Mouse (Mus musculus): ENCODE data around the gene Tmem150a. TPM values are rescaled to one million over a fixed set of nuclear protein-coding genes. Genes with fewer than 3 reads are reported as not detected.

Tmem150a gene
- polyA plus RNA-seq (2014; fragmentation: Nextera tagmentation; extraction: Ambion mirVana): 16.3 and 17.6 TPM in 2 replicates

DNA sequence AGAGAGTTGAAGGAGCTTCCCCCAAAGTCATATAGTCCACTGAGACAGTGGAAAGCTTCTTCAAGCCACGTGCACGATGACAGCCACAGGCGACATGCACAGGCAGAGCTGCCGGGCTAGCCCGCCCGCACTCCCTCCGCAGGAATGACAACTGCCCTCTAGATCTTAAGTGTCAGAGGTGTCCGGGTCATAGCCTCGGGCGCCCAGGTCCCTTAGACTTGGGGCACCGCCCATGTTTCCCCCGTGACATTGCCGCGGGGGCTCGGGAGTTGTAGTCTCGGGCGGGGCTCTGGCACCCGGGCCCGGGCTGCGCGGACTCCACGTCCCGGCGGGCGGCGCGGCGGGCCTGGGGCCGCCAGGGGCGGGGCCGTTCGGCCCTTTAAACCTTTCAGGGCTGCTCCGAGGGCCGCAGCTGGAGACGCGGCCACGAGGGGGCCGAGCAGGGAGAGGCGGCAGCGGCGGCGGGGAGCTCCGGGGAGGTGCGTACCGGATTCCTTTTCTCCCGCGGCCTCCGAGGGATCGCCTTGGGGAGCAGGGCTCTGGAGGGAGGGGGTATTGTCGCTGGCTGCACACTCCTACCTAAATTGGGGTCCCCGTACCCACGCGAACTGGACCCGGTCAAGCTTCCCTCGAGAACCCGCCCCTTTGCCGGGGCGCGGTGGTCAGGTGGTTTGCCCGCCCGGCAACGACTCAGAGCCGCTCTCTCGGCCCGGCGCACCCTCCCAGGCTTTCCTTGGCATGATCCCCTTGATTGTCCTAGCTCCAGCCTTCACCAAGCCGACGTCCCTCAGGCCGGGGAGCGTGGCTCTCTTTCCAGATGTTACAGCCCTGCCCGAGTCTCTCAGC, at the start of gene Tmem150a:
TSS of gene Tmem150a (plus strand) at position 382 of the 846 bp plus-strand sequence.
- Histone ChIP-seq H3K9me3 (ENCODE audit: control insufficient read depth, low read length) (no peaks in the 10 kb centered on the region), H3K36me3 (ENCODE audit: control insufficient read depth, insufficient read depth, low read length) (peaks cover 39% of the 10 kb centered on the region), H3K27ac (replicated peaks; ENCODE audit: low read depth, low read length) (no peak within 1 kb of the TSS; the same call in 1 of the 2 replicates), H3K9ac (ENCODE audit: low read depth, low read length) (peak within 1 kb of the TSS; percentile 76), H3K4me2 (ENCODE audit: low read depth, low read length) (peak within 1 kb of the TSS; percentile 95), H3K4me1 (ENCODE audit: control insufficient read depth, insufficient read depth, low read length) (peaks cover 17% of the 10 kb centered on the region; the same call in 1 of the 2 replicates), H3K4me3 (ENCODE audit: low read depth, low read length) (peak within 1 kb of the TSS; percentile 65), H3K27me3 (replicated peaks; ENCODE audit: control insufficient read depth, insufficient read depth, low read length) (no peaks in the 10 kb centered on the region)
- DNase-seq (ENCODE audit: low spot score) (peak; percentile 89), ATAC-seq (ENCODE audit: low read depth) (peak; percentile 92)
- WGBS: 0% methylated on average over 44 of the region's 71 CpGs

- no peak for DNase-seq (ENCODE audit: low spot score)
- H3K27ac ChIP-seq (replicated peaks; ENCODE audit: low read depth, low read length): no peak overlapping the region
- 89% methylated on average over 3 of the region's 3 CpGs for WGBS
These were observed 43.0 kb upstream of the Tmem150a start for GRCm38 (mm10) chr6:72312198-72312597.

GRCm38 (mm10) chr6:72313124-72313867, 42.0 kb upstream of the Tmem150a start:
- H3K36me3 ChIP-seq (ENCODE audit: control insufficient read depth, insufficient read depth, low read length): peaks cover 35% of the 10 kb centered on the region
- no peak overlapping the region for H3K4me2 ChIP-seq (ENCODE audit: low read depth, low read length)
- DNase-seq (ENCODE audit: low spot score) (no peak), ATAC-seq (ENCODE audit: low read depth) (no peak)
- H3K4me3 ChIP-seq (ENCODE audit: low read depth, low read length): no peak overlapping the region
- no peaks in the 10 kb centered on the region for H3K4me1 ChIP-seq (ENCODE audit: control insufficient read depth, insufficient read depth, low read length)
- H3K27me3 ChIP-seq (replicated peaks; ENCODE audit: control insufficient read depth, insufficient read depth, low read length): no peaks in the 10 kb centered on the region
- no peaks in the 10 kb centered on the region for H3K9me3 ChIP-seq (ENCODE audit: control insufficient read depth, low read length)
- H3K27ac ChIP-seq (replicated peaks; ENCODE audit: low read depth, low read length): no peak overlapping the region
- H3K9ac ChIP-seq (ENCODE audit: low read depth, low read length): no peak overlapping the region
- WGBS: 85% methylated on average over 11 of the region's 11 CpGs

More at GRCm38 (mm10) chr6:72312198-72312597, 43.0 kb upstream of the Tmem150a start:
- no peak overlapping the region for H3K9ac ChIP-seq (ENCODE audit: low read depth, low read length)
- peaks cover 24% of the 10 kb centered on the region; the same call in 1 of the 2 replicates for H3K36me3 ChIP-seq (ENCODE audit: control insufficient read depth, insufficient read depth, low read length)
- H3K9me3 ChIP-seq (ENCODE audit: control insufficient read depth, low read length): no peaks in the 10 kb centered on the region
- H3K4me2 ChIP-seq (ENCODE audit: low read depth, low read length): no peak overlapping the region
- no peaks in the 10 kb centered on the region for H3K27me3 ChIP-seq (replicated peaks; ENCODE audit: control insufficient read depth, insufficient read depth, low read length)
- H3K4me1 ChIP-seq (ENCODE audit: control insufficient read depth, insufficient read depth, low read length): no peaks in the 10 kb centered on the region
- ATAC-seq (ENCODE audit: low read depth): no peak
- no peak overlapping the region for H3K4me3 ChIP-seq (ENCODE audit: low read depth, low read length)

DNA sequence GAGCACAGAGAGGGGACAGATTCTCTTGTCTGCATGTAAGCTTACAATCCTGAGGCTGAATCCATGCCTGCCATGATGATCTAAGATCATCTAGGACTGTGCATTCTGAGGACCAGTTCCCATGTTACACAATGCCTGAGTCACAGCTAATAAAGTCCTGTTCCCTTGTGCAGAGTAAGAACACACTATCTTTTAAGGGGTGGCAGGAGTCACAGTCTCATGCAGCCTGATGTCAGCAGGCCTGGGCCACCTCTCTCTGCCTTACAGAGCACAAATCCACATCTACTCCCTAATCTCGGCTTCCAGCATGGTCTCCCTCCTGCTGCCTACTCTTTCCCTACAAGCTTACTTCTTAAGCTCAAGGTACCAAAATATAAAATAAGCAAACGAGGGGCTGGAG, 39.9 kb upstream of the Tmem150a start:
- Histone ChIP-seq H3K9ac (ENCODE audit: low read depth, low read length) (no peak overlapping the region), H3K4me2 (ENCODE audit: low read depth, low read length) (no peak overlapping the region), H3K27ac (replicated peaks; ENCODE audit: low read depth, low read length) (no peak overlapping the region), H3K4me3 (ENCODE audit: low read depth, low read length) (no peak overlapping the region), H3K9me3 (ENCODE audit: control insufficient read depth, low read length) (no peaks in the 10 kb centered on the region), H3K4me1 (ENCODE audit: control insufficient read depth, insufficient read depth, low read length) (no peaks in the 10 kb centered on the region), H3K27me3 (replicated peaks; ENCODE audit: control insufficient read depth, insufficient read depth, low read length) (no peaks in the 10 kb centered on the region), H3K36me3 (ENCODE audit: control insufficient read depth, insufficient read depth, low read length) (peaks cover 54% of the 10 kb centered on the region)
- DNase-seq (ENCODE audit: low spot score) (no peak), ATAC-seq (ENCODE audit: low read depth) (no peak)
- WGBS: 75% methylated on average over 2 of the region's 2 CpGs

GRCm38 (mm10) chr6:72316044-72316443, 39.2 kb upstream of the Tmem150a start:
- Histone ChIP-seq H3K36me3 (ENCODE audit: control insufficient read depth, insufficient read depth, low read length) (peaks cover 61% of the 10 kb centered on the region), H3K4me1 (ENCODE audit: control insufficient read depth, insufficient read depth, low read length) (no peaks in the 10 kb centered on the region), H3K4me2 (ENCODE audit: low read depth, low read length) (no peak overlapping the region), H3K27me3 (replicated peaks; ENCODE audit: control insufficient read depth, insufficient read depth, low read length) (no peaks in the 10 kb centered on the region), H3K9ac (ENCODE audit: low read depth, low read length) (no peak overlapping the region), H3K9me3 (ENCODE audit: control insufficient read depth, low read length) (no peaks in the 10 kb centered on the region), H3K27ac (replicated peaks; ENCODE audit: low read depth, low read length) (no peak overlapping the region), H3K4me3 (ENCODE audit: low read depth, low read length) (no peak overlapping the region)
- 63% methylated on average over 1 of the region's 1 CpGs for WGBS
- peak; percentile 39 for DNase-seq (ENCODE audit: low spot score)
- no peak for ATAC-seq (ENCODE audit: low read depth)

DNA sequence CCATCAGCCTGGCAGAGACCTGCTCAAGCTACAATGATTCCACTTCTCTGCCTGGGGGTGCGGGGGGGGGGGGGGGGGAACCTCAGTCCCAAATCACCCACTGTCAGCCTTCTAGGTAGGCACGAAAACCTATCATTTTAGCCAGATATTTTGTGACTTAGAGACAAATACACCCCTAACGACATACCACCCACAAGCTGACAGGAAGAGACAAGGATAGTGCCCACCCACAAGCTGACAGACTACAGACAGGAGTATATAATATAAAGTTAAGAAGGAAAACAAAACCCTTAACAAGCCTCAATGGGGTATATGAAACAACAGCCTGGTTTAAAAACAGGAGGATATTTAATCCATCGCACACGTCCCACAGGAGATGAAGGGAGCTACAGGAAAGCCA, 36.8 kb upstream of the Tmem150a start:
- Histone ChIP-seq H3K36me3 (ENCODE audit: control insufficient read depth, insufficient read depth, low read length) (peaks cover 73% of the 10 kb centered on the region), H3K4me3 (ENCODE audit: low read depth, low read length) (no peak overlapping the region), H3K4me1 (ENCODE audit: control insufficient read depth, insufficient read depth, low read length) (no peaks in the 10 kb centered on the region), H3K27ac (replicated peaks; ENCODE audit: low read depth, low read length) (no peak overlapping the region), H3K9me3 (ENCODE audit: control insufficient read depth, low read length) (no peaks in the 10 kb centered on the region), H3K9ac (ENCODE audit: low read depth, low read length) (no peak overlapping the region), H3K27me3 (replicated peaks; ENCODE audit: control insufficient read depth, insufficient read depth, low read length) (no peaks in the 10 kb centered on the region), H3K4me2 (ENCODE audit: low read depth, low read length) (no peak overlapping the region)
- ATAC-seq (ENCODE audit: low read depth) (no peak), DNase-seq (ENCODE audit: low spot score) (no peak)
- 95% methylated on average over 4 of the region's 5 CpGs for WGBS

- Histone ChIP-seq H3K4me3 (ENCODE audit: low read depth, low read length) (no peak overlapping the region), H3K27ac (replicated peaks; ENCODE audit: low read depth, low read length) (no peak overlapping the region), H3K4me2 (ENCODE audit: low read depth, low read length) (no peak overlapping the region), H3K4me1 (ENCODE audit: control insufficient read depth, insufficient read depth, low read length) (no peaks in the 10 kb centered on the region), H3K27me3 (replicated peaks; ENCODE audit: control insufficient read depth, insufficient read depth, low read length) (no peaks in the 10 kb centered on the region), H3K9ac (ENCODE audit: low read depth, low read length) (no peak overlapping the region), H3K9me3 (ENCODE audit: control insufficient read depth, low read length) (no peaks in the 10 kb centered on the region), H3K36me3 (ENCODE audit: control insufficient read depth, insufficient read depth, low read length) (peaks cover 76% of the 10 kb centered on the region)
- no peak for ATAC-seq (ENCODE audit: low read depth)
- DNase-seq (ENCODE audit: low spot score): peak; percentile 39
- 79% methylated on average over 11 of the region's 11 CpGs for WGBS
These were observed 36.2 kb upstream of the Tmem150a start for GRCm38 (mm10) chr6:72319019-72319418.

DNA sequence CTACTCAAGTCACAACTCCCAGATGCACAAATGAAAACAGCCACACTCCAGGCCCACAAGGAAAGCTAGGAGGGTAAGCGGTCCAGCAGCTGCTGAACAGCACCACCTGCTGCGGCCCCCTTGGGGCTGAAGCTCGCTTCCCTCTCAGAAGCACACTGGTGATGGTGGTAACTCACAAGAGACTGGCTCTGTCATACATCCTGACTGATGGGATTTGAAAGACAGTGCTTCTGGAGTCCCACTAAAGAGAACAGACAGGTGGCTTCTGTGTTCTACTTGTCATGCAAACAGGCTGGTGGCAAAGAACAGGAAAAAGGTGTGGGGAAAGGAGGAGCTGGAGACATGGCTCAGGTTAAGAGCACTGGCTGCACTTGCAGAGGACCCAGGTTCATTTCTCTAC, 32.3 kb upstream of the Tmem150a start:
- ATAC-seq (ENCODE audit: low read depth): no peak
- WGBS: 91% methylated on average over 3 of the region's 3 CpGs
- H3K9me3 ChIP-seq (ENCODE audit: control insufficient read depth, low read length): no peaks in the 10 kb centered on the region
- H3K36me3 ChIP-seq (ENCODE audit: control insufficient read depth, insufficient read depth, low read length): peaks cover 94% of the 10 kb centered on the region
- no peaks in the 10 kb centered on the region for H3K4me1 ChIP-seq (ENCODE audit: control insufficient read depth, insufficient read depth, low read length)
- H3K9ac ChIP-seq (ENCODE audit: low read depth, low read length): no peak overlapping the region
- DNase-seq (ENCODE audit: low spot score): no peak
- H3K27me3 ChIP-seq (replicated peaks; ENCODE audit: control insufficient read depth, insufficient read depth, low read length): no peaks in the 10 kb centered on the region
- no peak overlapping the region for H3K27ac ChIP-seq (replicated peaks; ENCODE audit: low read depth, low read length)
- H3K4me3 ChIP-seq (ENCODE audit: low read depth, low read length): no peak overlapping the region
- H3K4me2 ChIP-seq (ENCODE audit: low read depth, low read length): no peak overlapping the region
